Mouse (Mus musculus) cortical plate, adult 2 months (tissue): ENCODE results near the gene Lhfpl4. TPM values are rescaled to one million over a fixed set of nuclear protein-coding genes. Genes with fewer than 3 reads are reported as not detected.

Experiments used
- H3K27ac ChIP-seq: fragments of 200-500 bp; 2 replicates; pipeline ENCODE4 v1.5.1; 2012; ENCODE audit warnings: low read length, control low read depth, inconsistent platforms; ENCODE audit not compliant: insufficient read depth
- H3K4me1 ChIP-seq: fragments of 200-500 bp; 2 replicates; pipeline ENCODE4 v1.6.1; 2011; ENCODE audit warnings: low read length; ENCODE audit not compliant: control insufficient read depth, insufficient read depth
- H3K4me3 ChIP-seq: fragments of 200-500 bp; 2 replicates; pipeline ENCODE4 v1.5.1; 2011; ENCODE audit warnings: mild to moderate bottlenecking, low read length, control low read depth; ENCODE audit not compliant: insufficient read depth
- CTCF ChIP-seq: fragments of 200-500 bp; IDR thresholded peaks from 2 replicates; pipeline ENCODE4 v1.5.1; 2011; ENCODE audit warnings: mild to moderate bottlenecking, control low read depth, low read length; ENCODE audit not compliant: insufficient read depth; ENCODE audit errors: extremely low read depth
- POLR2A ChIP-seq: fragments of 200-500 bp; IDR thresholded peaks from 2 replicates; pipeline ENCODE4 v1.6.1; 2011; ENCODE audit warnings: mild to moderate bottlenecking, low read length, control low read depth; ENCODE audit not compliant: insufficient read depth; ENCODE audit errors: extremely low read depth
- polyA plus RNA-seq: library from polyadenylated mRNA; depleted of rRNA; stranded (reverse); fragments of >200 nt; gene quantifications from 2 replicates; pipeline ENCODE4 v1.2.3, GENCODE M21; 2012

Lhfpl4 gene
- polyA plus RNA-seq, 1 experiment = 58.6 TPM

DNA sequence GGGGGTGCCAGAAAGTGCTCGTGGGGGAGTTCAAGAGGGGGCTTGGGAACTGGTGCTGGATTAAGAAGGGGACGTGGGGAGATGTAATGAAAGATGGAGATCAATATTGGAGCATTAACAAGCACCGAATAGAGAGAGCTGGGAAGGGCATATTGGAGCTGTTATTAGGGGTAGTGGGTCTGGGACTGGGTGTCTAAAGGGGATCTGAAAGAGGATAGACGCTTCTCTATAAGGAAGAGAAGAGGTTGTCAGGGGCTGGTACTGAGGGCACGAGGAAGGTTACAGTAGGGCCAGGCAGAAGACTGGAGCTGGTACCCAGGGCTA lies 705 bp downstream of the Lhfpl4 start:
- peak overlapping the region; percentile 62 for H3K4me3 ChIP-seq
- TF ChIP-seq CTCF = no peak
- TF ChIP-seq POLR2A = no peak
- no peak overlapping the region for H3K27ac ChIP-seq
- peaks cover 3% of the 10 kb centered on the region; the same call in 1 of the 2 replicates for H3K4me1 ChIP-seq

DNA sequence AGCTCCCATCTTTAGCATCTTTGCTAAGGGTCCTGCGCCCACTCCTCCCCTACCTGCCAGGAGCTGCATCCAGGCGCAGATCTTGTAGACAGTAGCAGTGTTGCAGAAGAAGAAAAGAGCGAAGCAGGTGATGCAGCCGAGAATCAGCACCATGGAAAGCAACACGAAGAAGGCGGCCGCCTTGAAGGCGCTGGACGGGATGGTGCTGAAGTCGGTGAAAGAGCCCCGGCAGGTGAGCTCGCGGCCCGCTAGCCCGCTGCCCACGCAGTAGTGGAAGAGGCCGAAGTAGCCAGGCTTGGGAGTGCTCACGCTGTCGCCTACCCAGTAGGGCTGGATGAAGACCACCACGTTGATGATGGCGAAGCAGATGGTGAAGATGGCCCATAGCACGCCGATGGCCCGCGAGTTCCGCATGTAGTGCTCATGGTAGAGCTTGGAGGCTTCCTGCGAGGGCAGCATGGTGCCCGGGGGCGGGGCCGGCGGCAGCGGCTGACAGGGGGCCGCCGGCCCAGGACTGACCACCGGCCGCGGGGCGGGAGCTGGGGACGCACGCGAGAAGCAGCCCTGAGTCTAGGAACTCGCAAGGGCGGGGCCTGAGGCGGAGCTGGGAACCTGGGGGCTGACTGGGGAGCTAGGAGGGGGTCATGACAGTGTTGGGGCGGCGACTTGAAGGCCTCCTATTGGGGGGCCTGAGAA lies 1.3 kb downstream of the Lhfpl4 start:
- Histone ChIP-seq H3K4me3 (peak overlapping the region; percentile 62), H3K27ac (no peak overlapping the region), H3K4me1 (peaks cover 3% of the 10 kb centered on the region; the same call in 1 of the 2 replicates)
- no peak for TF ChIP-seq CTCF
- TF ChIP-seq POLR2A = no peak

DNA sequence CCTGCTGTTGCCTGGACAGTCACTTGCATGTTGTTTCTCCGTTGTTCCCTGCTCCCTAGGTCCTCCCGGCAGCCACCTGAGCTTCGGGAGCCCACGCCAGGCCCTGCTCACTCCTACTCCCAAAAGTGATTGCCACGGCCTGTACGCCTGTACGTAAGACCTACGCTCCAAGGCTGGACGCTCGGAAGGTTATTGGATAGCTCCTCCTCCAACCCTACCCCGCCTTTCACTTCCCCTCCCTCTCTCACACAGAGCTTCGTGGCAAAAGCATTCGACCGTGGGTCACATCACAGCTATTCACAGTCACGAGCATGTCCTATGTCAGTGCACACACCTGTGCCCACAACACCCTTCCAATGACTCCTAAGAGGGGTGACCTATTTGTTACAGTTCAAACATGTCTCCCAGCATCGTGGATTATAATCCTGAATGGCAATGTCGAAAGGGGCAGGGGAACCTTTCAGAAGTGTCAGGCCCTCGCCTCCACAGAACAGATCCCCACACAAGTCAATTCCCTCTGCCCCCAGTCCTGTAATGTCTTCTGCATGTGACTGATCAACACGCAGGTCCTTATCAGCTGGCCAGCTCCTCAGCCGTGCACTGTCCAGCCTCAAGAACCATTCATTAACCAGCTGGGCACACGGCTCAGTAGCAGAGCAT lies 10.2 kb downstream of the Lhfpl4 start:
- no peak overlapping the region for H3K27ac ChIP-seq
- H3K4me3 ChIP-seq = no peak overlapping the region
- H3K4me1 ChIP-seq = peaks cover 6% of the 10 kb centered on the region
- TF ChIP-seq CTCF = no peak
- no peak for TF ChIP-seq POLR2A

DNA sequence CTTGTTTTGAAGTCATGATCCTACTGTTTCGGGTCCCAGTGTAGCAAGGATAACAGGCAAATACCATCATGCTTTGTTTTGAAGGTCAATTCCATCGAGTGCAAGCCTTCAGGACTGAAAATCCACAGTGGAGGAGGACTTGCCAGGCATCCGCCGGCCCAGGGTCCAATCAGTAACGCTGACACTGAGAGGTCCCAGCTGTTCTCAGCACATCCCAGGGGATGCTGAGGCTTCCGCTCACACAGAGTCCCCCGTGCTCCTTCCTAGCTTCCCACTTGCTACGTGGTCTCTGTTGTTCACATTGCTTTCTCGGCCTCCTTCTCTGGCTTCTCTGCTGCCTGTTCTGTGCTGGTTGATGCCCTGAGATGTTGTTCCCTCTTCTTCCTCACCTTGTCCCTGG lies 11.0 kb downstream of the Lhfpl4 start:
- H3K27ac ChIP-seq = no peak overlapping the region
- H3K4me1 ChIP-seq = peaks cover 10% of the 10 kb centered on the region
- H3K4me3 ChIP-seq = no peak overlapping the region
- TF ChIP-seq CTCF = no peak
- no peak for TF ChIP-seq POLR2A

DNA sequence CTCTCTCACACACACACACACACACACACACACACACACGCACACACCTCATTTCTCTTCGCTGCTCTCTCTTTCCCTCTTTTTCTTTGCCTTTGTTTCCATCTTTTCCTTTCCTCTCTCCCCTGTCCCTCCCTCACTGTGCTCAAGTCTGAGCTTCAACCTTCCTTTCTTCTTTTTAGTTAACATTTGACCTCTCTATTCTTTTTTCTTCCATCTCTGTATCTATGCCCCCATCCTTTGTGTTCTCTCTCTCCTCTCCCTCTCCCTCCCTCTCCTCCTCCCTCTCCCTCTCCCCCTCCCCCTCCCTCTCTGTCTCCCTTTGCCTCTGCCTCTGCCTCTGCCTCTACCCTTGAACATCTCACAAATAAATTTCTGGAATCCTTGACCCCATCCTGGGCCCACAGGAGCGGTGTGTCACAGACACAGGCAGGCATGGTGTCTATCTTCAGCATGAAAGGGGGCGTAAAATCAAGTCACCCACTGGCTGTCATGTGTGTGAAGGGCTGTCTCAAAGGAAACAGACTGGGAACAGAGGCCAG lies 15.9 kb downstream of the Lhfpl4 start:
- peaks cover 11% of the 10 kb centered on the region for H3K4me1 ChIP-seq
- H3K27ac ChIP-seq = no peak overlapping the region
- H3K4me3 ChIP-seq = no peak overlapping the region
- no peak for TF ChIP-seq CTCF
- no peak for TF ChIP-seq POLR2A

DNA sequence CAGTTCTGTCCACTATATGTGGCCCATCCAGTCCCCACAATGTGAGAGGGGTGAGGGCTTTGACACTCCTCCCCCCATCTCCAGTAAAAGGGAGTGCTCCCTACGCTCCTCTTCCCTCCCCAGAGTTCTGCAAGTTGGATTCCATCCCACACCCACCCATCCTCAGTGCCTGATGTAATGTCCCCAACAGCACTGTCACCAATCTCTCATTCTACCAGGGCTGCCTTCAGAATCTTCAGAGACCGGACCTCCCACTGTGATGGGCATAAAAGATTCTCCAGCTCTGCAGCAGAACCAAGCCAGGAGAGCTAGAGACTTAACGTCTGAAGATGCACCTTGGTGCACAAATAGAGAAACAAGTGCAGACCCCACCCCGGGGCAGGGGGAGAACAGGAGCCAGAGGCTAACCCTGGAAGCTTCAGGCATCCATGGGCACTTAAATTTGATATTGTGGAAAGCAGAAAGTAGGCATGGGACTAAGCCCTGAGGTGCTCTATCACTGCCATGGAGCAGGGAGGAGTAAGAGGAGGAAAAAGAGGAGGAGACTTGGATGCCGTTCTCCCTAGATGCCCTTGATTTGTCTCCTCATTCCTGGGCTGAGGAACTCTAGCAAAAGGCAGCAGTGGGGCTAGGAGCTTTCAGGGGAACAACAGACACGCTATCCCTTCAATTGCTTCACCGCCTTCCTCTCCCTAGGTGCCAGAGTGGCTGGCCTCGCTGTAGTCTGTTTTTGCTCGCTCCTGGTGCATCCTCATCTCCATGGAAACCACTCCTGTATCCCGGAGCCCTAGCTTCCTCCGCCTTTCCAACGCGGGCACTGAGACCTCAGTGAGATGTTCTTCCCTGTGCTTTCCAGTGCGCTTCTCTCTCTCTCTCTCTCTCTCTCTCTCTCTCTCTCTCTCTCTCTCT lies 16.6 kb downstream of the Lhfpl4 start:
- Histone ChIP-seq H3K4me1 (peaks cover 10% of the 10 kb centered on the region), H3K4me3 (no peak overlapping the region; the same call in 1 of the 2 replicates), H3K27ac (0 out of 2 replicates have a peak overlapping the region, but pooled peaks have one; percentile 2)
- no peak for TF ChIP-seq CTCF
- TF ChIP-seq POLR2A = peak; percentile 54; the same call in 1 of the 2 replicates

DNA sequence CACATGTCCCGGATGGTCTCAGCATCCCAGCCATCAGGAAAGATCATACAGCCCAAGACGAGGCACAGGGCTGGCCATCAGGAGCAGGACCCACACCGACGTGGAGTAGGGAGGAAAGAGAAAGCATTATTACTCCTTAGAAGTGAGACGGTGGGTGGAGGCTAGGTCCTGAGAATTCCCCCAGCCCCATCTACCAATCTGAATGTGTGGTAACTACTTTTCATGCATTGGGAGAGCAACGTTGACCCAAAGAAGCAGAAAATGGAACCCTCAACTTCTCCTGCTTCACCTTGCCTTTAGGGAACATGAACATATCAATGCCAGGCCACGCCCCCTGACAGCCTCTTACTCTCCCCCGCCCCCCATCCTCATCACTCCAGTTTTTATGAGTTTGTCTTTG lies 18.6 kb downstream of the Lhfpl4 start:
- no peak overlapping the region for H3K27ac ChIP-seq
- no peak overlapping the region for H3K4me3 ChIP-seq
- H3K4me1 ChIP-seq = peaks cover 10% of the 10 kb centered on the region
- TF ChIP-seq CTCF = no peak
- TF ChIP-seq POLR2A = no peak

DNA sequence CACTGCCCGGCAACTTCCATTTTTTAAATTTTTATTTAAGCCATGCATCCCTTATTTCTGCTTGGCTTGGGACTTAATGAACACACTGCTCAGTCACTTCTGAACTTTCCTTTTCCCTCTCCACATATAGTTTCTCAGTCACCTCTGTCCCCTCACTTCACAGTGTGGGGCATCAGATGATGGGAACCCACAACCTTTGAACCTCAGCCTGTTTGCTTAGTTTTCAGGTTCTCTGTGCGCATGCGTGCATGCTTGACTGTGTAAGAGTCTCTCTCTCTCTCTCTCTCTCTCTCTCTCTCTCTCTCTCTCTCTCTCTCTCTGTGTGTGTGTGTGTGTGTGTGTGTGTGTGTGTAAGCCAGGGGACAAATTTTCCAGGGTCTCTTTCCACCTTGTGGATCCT lies 19.7 kb downstream of the Lhfpl4 start:
- TF ChIP-seq POLR2A (no peak), CTCF (no peak)
- Histone ChIP-seq H3K4me1 (peaks cover 10% of the 10 kb centered on the region), H3K27ac (no peak overlapping the region), H3K4me3 (no peak overlapping the region)

DNA sequence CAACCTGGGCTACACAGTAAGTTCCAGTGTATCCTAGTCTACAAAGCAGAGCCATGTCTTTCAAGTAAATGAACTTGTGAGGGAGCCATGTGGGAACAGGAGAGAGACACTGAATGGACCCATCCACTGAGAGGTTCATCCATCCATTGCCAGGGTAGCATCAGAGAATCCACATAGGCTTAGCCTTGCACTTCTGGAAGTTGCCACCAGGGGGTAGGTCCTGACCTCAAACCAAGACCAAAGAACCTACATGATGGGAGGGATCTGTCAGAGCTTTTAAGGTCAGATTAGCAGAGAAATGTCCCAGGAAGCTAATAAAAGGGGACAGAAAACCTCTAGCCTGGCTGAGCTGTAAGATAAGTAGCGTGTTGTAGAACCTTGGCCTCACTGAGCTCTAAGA lies 22.6 kb downstream of the Lhfpl4 start:
- no peak overlapping the region for H3K4me3 ChIP-seq
- H3K27ac ChIP-seq = no peak overlapping the region
- TF ChIP-seq CTCF (peak; percentile 66), POLR2A (no peak)
- H3K4me1 ChIP-seq = no peaks in the 10 kb centered on the region
